Mouse (Mus musculus) CH12.LX (cell line): ENCODE results near the gene Cyp2t4. TPM values are rescaled to one million over a fixed set of nuclear protein-coding genes. Genes with fewer than 3 reads are reported as not detected.

Experiments used
- DNase-seq: peaks from one replicate; pipeline ENCODE4 v3.0.0-alpha.2; 2013; ENCODE audit errors: extremely low read depth
- H3K27ac ChIP-seq: 2 replicates; pipeline ENCODE4 v1.5.1; 2012; ENCODE audit warnings: low read depth, mild to moderate bottlenecking, control low read depth, moderate library complexity; ENCODE audit not compliant: insufficient read depth
- H3K27me3 ChIP-seq: replicated peaks from 2 replicates; pipeline ENCODE3; 2012; ENCODE audit warnings: inconsistent platforms
- H3K36me3 ChIP-seq, 2 experiments: replicated peaks in 1 of 2; 2 replicates each; pipeline versions ENCODE3 to v1.6.1; 2012; ENCODE audit warnings: inconsistent platforms in 1 of 2, low read length in 1 of 2, mild to moderate bottlenecking in 1 of 2, mixed read lengths in 1 of 2, moderate library complexity in 1 of 2; ENCODE audit not compliant: control insufficient read depth in 1 of 2, insufficient read depth in 1 of 2
- H3K4me1 ChIP-seq, 2 experiments: 2 replicates each; pipeline ENCODE4 v1.6.1; 2012; ENCODE audit warnings: inconsistent platforms in 1 of 2, moderate library complexity in 1 of 2; ENCODE audit not compliant: insufficient read depth in 2 of 2, control insufficient read depth in 1 of 2
- H3K4me2 ChIP-seq: 2 replicates; pipeline ENCODE4 v1.6.1; 2012; ENCODE audit warnings: low read depth, mild to moderate bottlenecking, control low read depth; ENCODE audit not compliant: poor library complexity, insufficient read depth, severe bottlenecking
- H3K4me3 ChIP-seq, 3 experiments: fragments of 150-350 bp in 1 of 3; sonication (generic) in 1 of 3; replicated peaks in 1 of 3; 2 replicates each; pipeline versions ENCODE3 to v1.5.1; 2011 to 2012; ENCODE audit warnings: low read depth in 2 of 3, low read length in 2 of 3, mild to moderate bottlenecking in 2 of 3, moderate library complexity in 2 of 3, control low read depth in 1 of 3, improper control_type of control experiment in 1 of 3, inconsistent platforms in 1 of 3, mixed read lengths in 1 of 3; ENCODE audit not compliant: poor library complexity in 1 of 3
- H3K79me2 ChIP-seq: replicated peaks from 2 replicates; pipeline ENCODE4 v1.6.1; 2012; ENCODE audit warnings: mild to moderate bottlenecking, moderate library complexity; ENCODE audit not compliant: control insufficient read depth, poor library complexity, insufficient read depth, severe bottlenecking; ENCODE audit errors: extremely low read depth
- H3K9ac ChIP-seq: 2 replicates; pipeline ENCODE4 v1.6.1; 2012; ENCODE audit warnings: low read depth, mild to moderate bottlenecking, control low read depth, moderate library complexity; ENCODE audit not compliant: insufficient read depth
- H3K9me3 ChIP-seq: replicated peaks from 2 replicates; pipeline ENCODE3; 2012; ENCODE audit warnings: low read length, inconsistent platforms, mixed read lengths
- CHD1 ChIP-seq: IDR thresholded peaks from 2 replicates; pipeline ENCODE4 v1.6.1; 2012; ENCODE audit warnings: low read depth, low read length, improper control_type of control experiment, inconsistent platforms
- CHD2 ChIP-seq: IDR thresholded peaks from 2 replicates; pipeline ENCODE4 v1.6.1; 2011; ENCODE audit warnings: low read length, improper control_type of control experiment
- CTCF ChIP-seq, 2 experiments: IDR thresholded peaks in 1 of 2; conservative IDR thresholded peaks in 1 of 2; 2 replicates each; pipeline ENCODE4 v1.5.1; 2011 to 2012; ENCODE audit warnings: low read depth in 2 of 2, low read length in 2 of 2, improper control_type of control experiment in 1 of 2, inconsistent platforms in 1 of 2, mild to moderate bottlenecking in 1 of 2, moderate library complexity in 1 of 2
- EP300 ChIP-seq: IDR thresholded peaks from 2 replicates; pipeline ENCODE4 v1.6.1; 2011; ENCODE audit warnings: low read length, improper control_type of control experiment
- ETS1 ChIP-seq: conservative IDR thresholded peaks from 2 replicates; pipeline ENCODE4 v1.6.1; 2012; ENCODE audit warnings: low read depth, mild to moderate bottlenecking, inconsistent platforms, low read length, improper control_type of control experiment, moderate library complexity
- GABPA ChIP-seq: IDR thresholded peaks from 2 replicates; pipeline ENCODE4 v1.6.1; 2012; ENCODE audit warnings: low read depth, low read length, improper control_type of control experiment, inconsistent platforms; ENCODE audit not compliant: insufficient replicate concordance
- JUN ChIP-seq: IDR thresholded peaks from 2 replicates; pipeline ENCODE4 v1.6.1; 2011; ENCODE audit warnings: low read depth, mild to moderate bottlenecking, low read length, improper control_type of control experiment, moderate library complexity; ENCODE audit not compliant: insufficient read depth
- KAT2A ChIP-seq: IDR thresholded peaks from 2 replicates; pipeline ENCODE4 v1.6.1; 2012; ENCODE audit warnings: low read length, improper control_type of control experiment, inconsistent platforms; ENCODE audit not compliant: insufficient replicate concordance
- MAFK ChIP-seq: IDR thresholded peaks from 2 replicates; pipeline ENCODE4 v1.6.1; 2011; ENCODE audit warnings: low read length, improper control_type of control experiment; ENCODE audit not compliant: insufficient replicate concordance
- MAX ChIP-seq: IDR thresholded peaks from 2 replicates; pipeline ENCODE4 v1.6.1; 2011; ENCODE audit warnings: low read length, improper control_type of control experiment
- MEF2A ChIP-seq: IDR thresholded peaks from 2 replicates; pipeline ENCODE4 v1.6.1; 2014; ENCODE audit warnings: low read depth, mild to moderate bottlenecking, inconsistent platforms, low read length, improper control_type of control experiment, borderline replicate concordance
- MXI1 ChIP-seq: IDR thresholded peaks from 2 replicates; pipeline ENCODE4 v1.6.1; 2011; ENCODE audit warnings: mild to moderate bottlenecking, low read depth, low read length, improper control_type of control experiment
- NRF1 ChIP-seq: IDR thresholded peaks from 2 replicates; pipeline ENCODE4 v1.6.1; 2014; ENCODE audit warnings: low read depth, mild to moderate bottlenecking, inconsistent platforms, low read length, improper control_type of control experiment, moderate library complexity
- POLR2AphosphoS2 ChIP-seq: IDR thresholded peaks from 2 replicates; pipeline ENCODE4 v1.6.1; 2011; ENCODE audit warnings: low read depth, low read length, improper control_type of control experiment
- RCOR1 ChIP-seq: conservative IDR thresholded peaks from 2 replicates; pipeline ENCODE4 v1.6.1; 2012; ENCODE audit warnings: low read depth, mild to moderate bottlenecking, inconsistent platforms, low read length, improper control_type of control experiment
- SMC3 ChIP-seq: IDR thresholded peaks from 2 replicates; pipeline ENCODE4 v1.6.1; 2011; ENCODE audit warnings: low read depth, low read length, improper control_type of control experiment
- TBP ChIP-seq: conservative IDR thresholded peaks from 2 replicates; pipeline ENCODE4 v1.6.1; 2011; ENCODE audit warnings: low read depth, low read length, improper control_type of control experiment
- UBTF ChIP-seq: IDR thresholded peaks from 2 replicates; pipeline ENCODE4 v1.6.1; 2012; ENCODE audit warnings: low read depth, mild to moderate bottlenecking, inconsistent platforms, low read length, improper control_type of control experiment, moderate library complexity
- USF2 ChIP-seq: conservative IDR thresholded peaks from 2 replicates; pipeline ENCODE4 v1.6.1; 2011; ENCODE audit warnings: low read depth, low read length, improper control_type of control experiment
- ZC3H11A ChIP-seq: IDR thresholded peaks from 2 replicates; pipeline ENCODE4 v1.6.1; 2012; ENCODE audit warnings: low read depth, mild to moderate bottlenecking, inconsistent platforms, low read length, improper control_type of control experiment
- ZNF384 ChIP-seq: IDR thresholded peaks from 2 replicates; pipeline ENCODE4 v1.6.1; 2012; ENCODE audit warnings: low read depth, low read length, improper control_type of control experiment, inconsistent platforms
- dilution Hi-C: fragments of 300-500 bp; cut with MboI; formaldehyde crosslinking; loops from 2 replicates; pipeline ENCODE4 v1.14.3; 2020; ENCODE audit warnings: low sequenced_read_pairs; ENCODE audit not compliant: extremely low pct_unique_long_range_greater_than_20kb, extremely low pct_ligation_motif_present
- in situ Hi-C: fragments of 300-500 bp; cut with MboI; formaldehyde crosslinking; loops from 3 replicates; pipeline ENCODE4 v1.14.3; 2019; ENCODE audit warnings: low sequenced_read_pairs, low pct_ligation_motif_present, low pct_unique_long_range_greater_than_20kb, mixed read lengths
- polyA plus RNA-seq: library from polyadenylated mRNA; unstranded; fragments of >175 nt; gene quantifications from 2 replicates; pipeline ENCODE4 v1.2.1, GENCODE M21; 2012; ENCODE audit warnings: low read depth; ENCODE audit not compliant: insufficient read length
- total RNA-seq, 2 experiments: library from RNA; depleted of rRNA; stranded (reverse); fragments of 300-350 nt in 1 of 2; fragments of >200 nt in 1 of 2; gene quantifications; 2 replicates each; pipeline ENCODE4 v1.2.3; 2012 to 2014

Cyp2t4 gene
- total RNA-seq (2012; rRNA removed) (not detected in 2 replicates), total RNA-seq (2014; rRNA removed) (not detected in 2 replicates), polyA plus RNA-seq (0.34 and 0.43 TPM in 2 replicates)

- peaks cover 6% of the 10 kb centered on the region for H3K27me3 ChIP-seq
- H3K36me3 ChIP-seq = peaks cover 14 to 35% of the 10 kb centered on the region in 2 experiments
- dilution Hi-C loops (no loop called here), in situ Hi-C loops (no loop called here)
- no peaks in the 10 kb centered on the region for H3K9me3 ChIP-seq
- TF ChIP-seq KAT2A (no peak), MEF2A (no peak), CTCF (conservative IDR thresholded peaks at IDR 0.05 in 1 of 2, IDR thresholded peaks at IDR 0.05 in 1 of 2; ENCODE audit: low read depth in 2 of 2, low read length in 2 of 2) (no peak), JUN (no peak), UBTF (no peak), RCOR1 (no peak), ZC3H11A (no peak), CHD2 (no peak), TBP (no peak), MXI1 (no peak)
- no peak within 1 kb of the TSS for H3K4me3 ChIP-seq
- H3K4me2 ChIP-seq = no peak within 1 kb of the TSS
- no peak for DNase-seq
- no peak within 1 kb of the TSS for H3K27ac ChIP-seq
- no peak within 1 kb of the TSS for H3K9ac ChIP-seq
- H3K4me1 ChIP-seq = peaks cover 0 to 12% of the 10 kb centered on the region in 2 experiments; a peak in 3 of 4 replicates
- H3K79me2 ChIP-seq = no peaks in the 10 kb centered on the region
Measured at GRCm38 (mm10) chr7:27153205-27153764, at the start of gene Cyp2t4. Gene Cyp2t4 (plus strand): TSS chr7:27153714.

- H3K9me3 ChIP-seq = peaks cover 12% of the 10 kb centered on the region
- dilution Hi-C loops (no loop called here), in situ Hi-C loops (no loop called here)
- H3K9ac ChIP-seq = no peak overlapping the region
- no peaks in the 10 kb centered on the region for H3K36me3 ChIP-seq
- TF ChIP-seq MAFK = no peak
- no peak for TF ChIP-seq TBP
- TF ChIP-seq MXI1 = no peak
- no peak for TF ChIP-seq ETS1
- no peak for TF ChIP-seq ZNF384
- TF ChIP-seq NRF1 = no peak
- no peak for TF ChIP-seq POLR2AphosphoS2
- TF ChIP-seq SMC3 = no peak
- no peak for TF ChIP-seq MAX
- TF ChIP-seq CHD2 = no peak
- no peak for TF ChIP-seq GABPA
- no peak for TF ChIP-seq USF2
- no peak for TF ChIP-seq KAT2A
- TF ChIP-seq EP300 = no peak
- TF ChIP-seq CHD1 = no peak
- no peak overlapping the region for H3K4me2 ChIP-seq
- H3K27ac ChIP-seq = no peak overlapping the region
- H3K4me1 ChIP-seq = no peaks in the 10 kb centered on the region
- no peak overlapping the region for H3K4me3 ChIP-seq
- peaks cover 47% of the 10 kb centered on the region for H3K27me3 ChIP-seq
- no peaks in the 10 kb centered on the region for H3K79me2 ChIP-seq
- DNase-seq = no peak
Measured at GRCm38 (mm10) chr7:27104882-27105281, 48.6 kb upstream of the Cyp2t4 start.
